Mouse (Mus musculus) kidney, adult 2 months (tissue): ENCODE measurements around the gene Icam2. TPM values are rescaled to one million over a fixed set of nuclear protein-coding genes. Genes with fewer than 3 reads are reported as not detected.

Source experiments
- DNase-seq: peaks from one replicate; pipeline ENCODE4 v3.0.0; 2021
- H3K27ac ChIP-seq: fragments of 200-500 bp; 2 replicates; pipeline ENCODE4 v1.5.1; 2012; ENCODE audit warnings: low read depth, low read length, control low read depth, inconsistent platforms; ENCODE audit not compliant: insufficient read depth
- H3K27me3 ChIP-seq: fragments of 200-500 bp; replicated peaks from 2 replicates; pipeline ENCODE4 v1.6.1; 2012; ENCODE audit warnings: mild to moderate bottlenecking, moderate library complexity, low read length, inconsistent platforms; ENCODE audit not compliant: control insufficient read depth, insufficient read depth
- H3K36me3 ChIP-seq: fragments of 200-500 bp; 2 replicates; pipeline ENCODE4 v1.6.1; 2012; ENCODE audit warnings: mild to moderate bottlenecking, moderate library complexity, low read length, inconsistent platforms; ENCODE audit not compliant: control insufficient read depth, insufficient read depth
- H3K4me1 ChIP-seq: fragments of 200-500 bp; 2 replicates; pipeline ENCODE4 v1.6.1; 2011; ENCODE audit warnings: low read length; ENCODE audit not compliant: control insufficient read depth, insufficient read depth
- H3K4me3 ChIP-seq: fragments of 200-500 bp; 2 replicates; pipeline ENCODE4 v1.5.1; 2011; ENCODE audit warnings: mild to moderate bottlenecking, low read depth, low read length, control low read depth; ENCODE audit not compliant: insufficient read depth
- CTCF ChIP-seq: fragments of 200-500 bp; conservative IDR thresholded peaks from 2 replicates; pipeline ENCODE4 v1.5.1; 2011; ENCODE audit warnings: low read depth, mild to moderate bottlenecking, control low read depth, low read length, moderate library complexity, mixed read lengths; ENCODE audit not compliant: insufficient read depth, insufficient read length
- POLR2A ChIP-seq: fragments of 200-500 bp; IDR thresholded peaks from one replicate; pipeline ENCODE4 v1.6.1; 2011; ENCODE audit warnings: low read depth, low read length, control low read depth
- WGBS: fragments of 180-500 bp; shearing (Covaris S2); methylation state at CpG from one replicate; pipeline ENCODE4 v1.1.7; 2018; 5-methylcytosine and 5-hydroxymethylcytosine counted together
- polyA plus RNA-seq: library from polyadenylated mRNA; depleted of rRNA; stranded (reverse); fragments of >200 nt; gene quantifications from 2 replicates; pipeline ENCODE4 v1.2.3, GENCODE M21; 2012

Icam2 gene
- polyA plus RNA-seq, 1 experiment: 38.1 TPM

GRCm38 (mm10) chr11:106392597-106393330 is 4.9 kb upstream of the Icam2 start:
- DNase-seq: no peak
- no peaks in the 10 kb centered on the region for H3K36me3 ChIP-seq
- 60% methylated on average over 7 of the region's 7 CpGs for WGBS
- H3K4me1 ChIP-seq: no peaks in the 10 kb centered on the region
- TF ChIP-seq POLR2A (no peak), CTCF (no peak; the same call in 1 of the 2 replicates)
- no peak overlapping the region for H3K4me3 ChIP-seq
- H3K27ac ChIP-seq: no peak overlapping the region
- H3K27me3 ChIP-seq: no peaks in the 10 kb centered on the region

DNA sequence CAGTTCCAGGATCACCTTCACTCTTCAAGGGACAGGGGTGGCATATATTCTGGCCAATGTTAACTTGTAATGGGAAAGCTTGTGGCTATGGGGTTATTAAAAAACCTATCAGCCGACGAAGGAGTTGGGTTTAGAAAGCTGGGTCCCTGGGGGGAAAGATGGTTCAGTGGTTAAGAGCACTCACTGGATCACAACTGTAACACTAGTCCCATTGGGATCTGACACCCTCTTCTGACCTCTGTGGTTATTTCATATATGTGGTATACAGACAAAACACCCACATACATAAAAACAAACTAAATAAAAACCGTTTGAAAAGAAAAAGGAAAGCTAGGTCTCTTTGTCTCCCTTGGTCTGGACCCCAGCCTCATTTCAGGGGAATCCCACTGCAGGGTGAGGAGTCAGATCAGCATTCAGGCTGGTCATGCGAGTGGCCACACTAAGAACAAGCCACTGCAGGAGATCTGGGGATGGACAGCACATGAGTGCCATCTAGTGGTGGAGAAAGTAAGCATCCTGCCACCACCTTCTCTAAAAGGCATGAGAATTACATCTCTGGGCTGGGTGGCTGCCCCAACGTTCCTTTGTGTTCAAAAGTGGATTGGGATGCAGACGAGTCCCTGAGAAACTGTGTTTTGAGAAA is 3.8 kb upstream of the Icam2 start:
- Histone ChIP-seq H3K36me3 (no peaks in the 10 kb centered on the region), H3K4me1 (no peaks in the 10 kb centered on the region), H3K27me3 (no peaks in the 10 kb centered on the region), H3K4me3 (no peak overlapping the region), H3K27ac (no peak overlapping the region)
- TF ChIP-seq CTCF: peak; percentile 97
- TF ChIP-seq POLR2A: no peak
- peak; percentile 78 for DNase-seq
- whole genome bisulfite sequencing: 31% methylated on average over 6 of the region's 6 CpGs

GRCm38 (mm10) chr11:106390757-106391156 is 2.9 kb upstream of the Icam2 start:
- peak overlapping the region; percentile 44 for H3K27ac ChIP-seq
- H3K36me3 ChIP-seq: no peaks in the 10 kb centered on the region
- H3K27me3 ChIP-seq: no peaks in the 10 kb centered on the region
- TF ChIP-seq POLR2A: no peak
- no peak for TF ChIP-seq CTCF
- H3K4me3 ChIP-seq: no peak overlapping the region
- WGBS: 41% methylated on average over 3 of the region's 3 CpGs
- no peaks in the 10 kb centered on the region for H3K4me1 ChIP-seq
- peak; percentile 47 for DNase-seq

DNA sequence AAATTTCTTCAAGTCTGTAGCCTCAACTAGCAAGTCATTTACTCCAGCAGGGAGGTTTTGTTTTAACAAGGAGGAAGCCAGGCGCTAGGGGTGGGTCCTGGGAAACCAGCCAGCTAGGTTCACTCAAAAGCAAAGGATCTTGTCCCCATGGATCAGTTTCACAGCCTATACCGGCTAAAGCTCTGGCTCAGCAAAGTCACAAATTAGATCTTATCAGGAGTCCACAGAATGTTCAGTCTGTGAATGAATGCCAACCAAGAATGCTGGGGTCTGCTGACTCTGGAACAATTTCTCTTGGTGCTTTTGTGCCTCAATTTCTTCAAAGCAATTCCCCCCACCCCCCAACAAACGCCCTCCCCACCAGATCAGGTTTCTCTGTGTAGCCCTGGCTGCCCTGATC is 1.7 kb upstream of the Icam2 start:
- Histone ChIP-seq H3K27me3 (no peaks in the 10 kb centered on the region), H3K36me3 (no peaks in the 10 kb centered on the region), H3K4me1 (no peaks in the 10 kb centered on the region), H3K4me3 (no peak overlapping the region), H3K27ac (no peak overlapping the region)
- WGBS: 12% methylated on average over 3 of the region's 3 CpGs
- peak; percentile 44 for DNase-seq
- TF ChIP-seq POLR2A (no peak), CTCF (no peak)

- Histone ChIP-seq H3K4me1 (no peaks in the 10 kb centered on the region), H3K27me3 (no peaks in the 10 kb centered on the region), H3K27ac (no peak overlapping the region), H3K4me3 (no peak overlapping the region), H3K36me3 (no peaks in the 10 kb centered on the region)
- TF ChIP-seq POLR2A (no peak), CTCF (no peak)
- 64% methylated on average over 6 of the region's 6 CpGs for WGBS
- no peak for DNase-seq
These were observed 855 bp downstream of the Icam2 start for GRCm38 (mm10) chr11:106387020-106387419.

DNA sequence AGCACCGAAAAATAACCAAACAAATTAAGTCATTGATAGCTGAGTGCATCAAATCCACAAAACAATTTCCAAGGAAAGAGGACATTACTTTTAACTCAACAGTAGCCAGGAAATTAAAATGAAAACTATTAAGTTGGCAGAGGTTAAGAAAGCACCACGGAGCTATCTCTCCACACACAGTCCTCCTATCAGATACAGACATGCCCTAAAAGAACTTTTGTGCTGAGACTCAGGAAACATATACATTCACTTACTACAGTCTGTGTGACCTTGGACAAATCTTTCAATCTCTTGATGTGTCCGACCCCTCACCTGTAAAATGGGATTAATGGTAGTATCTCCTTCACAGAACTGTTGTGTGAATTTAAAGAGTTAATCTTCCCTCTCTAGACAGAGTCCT is 1.5 kb downstream of the Icam2 start:
- 86% methylated on average over 3 of the region's 3 CpGs for WGBS
- TF ChIP-seq CTCF (no peak), POLR2A (no peak)
- Histone ChIP-seq H3K4me1 (no peaks in the 10 kb centered on the region), H3K27ac (no peak overlapping the region), H3K4me3 (no peak overlapping the region), H3K36me3 (no peaks in the 10 kb centered on the region), H3K27me3 (no peaks in the 10 kb centered on the region)
- no peak for DNase-seq

GRCm38 (mm10) chr11:106383051-106383790 is 4.7 kb downstream of the Icam2 start:
- H3K27ac ChIP-seq: peak overlapping the region; percentile 66
- no peak overlapping the region for H3K4me3 ChIP-seq
- no peaks in the 10 kb centered on the region for H3K4me1 ChIP-seq
- WGBS: 72% methylated on average over 6 of the region's 6 CpGs
- TF ChIP-seq CTCF (no peak), POLR2A (no peak)
- no peaks in the 10 kb centered on the region for H3K27me3 ChIP-seq
- H3K36me3 ChIP-seq: no peaks in the 10 kb centered on the region
- peak; percentile 27 for DNase-seq
